Mouse (Mus musculus): ENCODE results near the gene Pak2.
"Not testable (repeated sequence)": the region's sequence is repeated elsewhere in the genome, so short reads cannot be mapped to it uniquely, and the experiment has no call there.

The Pak2 gene

GRCm38 (mm10) chr16:32078991-32079511 is at the start of gene Pak2:
Gene Pak2, minus strand, starts transcription at chr16:32079342.
- DNase-seq (ENCODE audit: low read depth): peak; percentile 67

DNA sequence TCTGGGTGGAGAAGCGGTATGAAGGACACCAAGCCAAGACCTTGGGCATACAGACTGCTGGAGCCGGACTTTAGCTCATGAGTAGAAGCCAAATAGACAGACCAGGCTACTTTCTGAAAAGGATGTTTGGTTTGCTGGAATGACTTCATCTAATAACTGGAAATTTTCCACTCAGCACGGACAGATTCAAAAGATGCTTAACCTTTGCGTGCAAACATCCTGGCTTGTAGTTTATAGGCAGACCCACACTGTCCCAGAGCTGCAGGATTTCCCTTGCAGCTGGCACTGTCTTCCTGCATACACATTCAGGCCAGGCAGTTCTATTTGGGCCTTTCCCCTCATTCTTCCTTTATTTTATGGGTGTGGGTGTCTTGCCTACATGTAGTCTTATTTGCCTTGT is 47.9 kb upstream of the Pak2 start:
- no peak for DNase-seq (ENCODE audit: low read depth)

GRCm38 (mm10) chr16:32125364-32125763 is 46.2 kb upstream of the Pak2 start:
- DNase-seq (ENCODE audit: low read depth): no peak

DNA sequence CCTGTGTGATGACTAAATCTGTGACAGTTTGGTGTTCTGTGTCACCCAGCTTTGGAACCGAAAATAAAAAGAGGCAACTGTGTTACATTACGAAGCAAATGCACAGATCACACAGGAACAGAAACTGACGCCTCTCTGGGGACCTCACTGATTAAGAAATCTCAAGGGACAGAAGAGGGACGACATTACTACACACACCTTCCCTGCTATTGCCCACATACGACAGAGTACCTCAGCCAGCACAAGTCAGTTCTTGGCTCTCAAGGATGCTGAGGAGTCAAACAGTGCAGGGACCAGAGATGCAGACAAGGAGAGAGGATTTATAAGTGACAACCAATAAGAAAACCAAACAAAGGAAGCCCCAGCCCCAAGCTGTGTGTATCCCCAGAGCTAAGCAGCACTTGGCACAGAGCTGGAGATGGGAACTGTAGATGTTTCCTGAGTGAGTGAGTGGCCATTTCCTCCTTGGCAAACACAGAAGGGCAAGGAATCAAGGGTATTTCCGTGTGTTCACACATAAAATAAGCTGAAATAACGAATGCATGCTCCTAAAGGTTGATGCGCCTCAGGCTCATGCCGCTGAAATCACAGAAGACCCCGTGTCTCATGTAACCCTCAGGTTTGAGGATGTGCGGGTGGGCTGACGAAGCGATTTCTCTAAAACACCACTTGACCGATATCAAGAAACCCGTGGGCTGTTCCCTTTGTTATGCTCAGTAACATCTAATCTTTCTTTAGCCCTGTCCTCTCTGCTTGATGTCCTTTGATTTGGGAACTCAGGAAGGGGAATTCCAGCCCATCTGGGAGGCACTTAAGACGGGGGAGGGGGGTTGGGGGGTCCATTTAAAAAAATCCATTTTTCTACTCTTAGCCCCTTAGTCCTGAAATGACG is 45.5 kb upstream of the Pak2 start:
- DNase-seq (ENCODE audit: low read depth): no peak

- DNase-seq (ENCODE audit: low read depth): no peak
Observed at GRCm38 (mm10) chr16:32124020-32124419, 44.9 kb upstream of the Pak2 start.

GRCm38 (mm10) chr16:32120454-32120853 is 41.3 kb upstream of the Pak2 start:
- DNase-seq (ENCODE audit: low read depth): no peak

DNA sequence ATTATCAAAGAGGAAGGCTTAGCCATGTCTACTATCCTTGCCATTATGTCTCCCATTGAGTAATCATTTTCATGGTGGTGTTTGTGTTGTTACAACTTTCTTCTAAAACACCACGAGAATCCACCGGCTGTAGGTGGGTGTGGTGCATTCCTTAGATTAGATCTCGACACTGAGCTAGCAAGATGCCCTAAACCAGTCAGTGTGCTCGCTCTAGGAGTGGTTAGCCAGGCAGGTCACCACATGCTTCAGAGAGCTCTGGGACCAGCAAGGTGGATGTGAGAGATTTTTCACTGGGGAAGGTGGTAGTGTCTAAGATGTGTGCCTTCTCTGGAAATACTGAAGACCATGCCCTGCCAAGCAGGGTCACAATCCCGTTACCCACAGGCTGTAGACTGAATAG is 37.0 kb upstream of the Pak2 start:
- DNase-seq (ENCODE audit: low read depth): no peak

- DNase-seq (ENCODE audit: low read depth): no peak
Observed at GRCm38 (mm10) chr16:32115781-32116180, 36.6 kb upstream of the Pak2 start.

- DNase-seq (ENCODE audit: low read depth): peak; percentile 83
Observed at GRCm38 (mm10) chr16:32114968-32115695, 36.0 kb upstream of the Pak2 start.

- no peak for DNase-seq (ENCODE audit: low read depth)
Observed at GRCm38 (mm10) chr16:32114406-32114805, 35.3 kb upstream of the Pak2 start.

GRCm38 (mm10) chr16:32113541-32114218 is 34.5 kb upstream of the Pak2 start:
- DNase-seq (ENCODE audit: low read depth): peak; percentile 63

GRCm38 (mm10) chr16:32110951-32111699 is 32.0 kb upstream of the Pak2 start:
- DNase-seq (ENCODE audit: low read depth): no peak

DNA sequence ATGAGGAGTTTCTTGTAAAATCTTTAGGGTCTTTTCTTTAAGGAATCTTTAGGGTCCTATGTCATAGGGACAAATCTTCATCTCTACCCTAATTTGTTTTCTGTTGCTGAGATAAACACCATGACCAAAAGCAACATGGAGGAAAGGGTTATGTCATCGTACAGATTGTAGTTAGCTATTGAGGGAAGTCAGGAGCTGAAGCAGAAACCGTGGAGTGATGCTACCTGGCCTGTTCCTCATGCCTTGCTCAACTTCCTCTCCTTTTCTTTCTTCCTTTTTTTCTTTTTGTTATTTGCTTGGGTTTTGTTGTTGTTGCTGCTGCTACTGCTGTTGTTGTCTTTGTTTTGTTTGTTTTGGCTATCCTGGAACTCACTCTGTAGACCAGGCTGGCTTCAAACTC is 29.4 kb upstream of the Pak2 start:
- no peak for DNase-seq (ENCODE audit: low read depth)

DNA sequence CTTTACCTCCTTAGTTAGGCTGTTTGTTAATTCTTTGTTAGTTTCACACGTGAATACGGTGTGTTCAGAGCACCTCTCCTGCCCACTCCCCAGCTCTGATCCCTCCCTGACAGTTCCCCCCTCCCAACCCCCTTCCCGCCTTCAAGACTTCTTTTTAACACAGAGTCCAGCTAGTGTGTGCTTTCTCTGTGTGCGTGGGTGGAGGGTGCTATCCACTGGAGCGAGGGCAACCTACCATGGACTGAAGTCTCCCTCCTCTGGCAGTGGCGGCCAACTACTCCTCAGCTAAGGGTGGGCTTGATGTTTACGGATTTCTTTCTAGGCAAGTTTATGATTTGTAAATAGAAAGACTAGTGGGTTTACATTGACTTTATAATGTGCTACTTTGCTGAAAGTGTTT is 29.0 kb upstream of the Pak2 start:
- no peak for DNase-seq (ENCODE audit: low read depth)

DNA sequence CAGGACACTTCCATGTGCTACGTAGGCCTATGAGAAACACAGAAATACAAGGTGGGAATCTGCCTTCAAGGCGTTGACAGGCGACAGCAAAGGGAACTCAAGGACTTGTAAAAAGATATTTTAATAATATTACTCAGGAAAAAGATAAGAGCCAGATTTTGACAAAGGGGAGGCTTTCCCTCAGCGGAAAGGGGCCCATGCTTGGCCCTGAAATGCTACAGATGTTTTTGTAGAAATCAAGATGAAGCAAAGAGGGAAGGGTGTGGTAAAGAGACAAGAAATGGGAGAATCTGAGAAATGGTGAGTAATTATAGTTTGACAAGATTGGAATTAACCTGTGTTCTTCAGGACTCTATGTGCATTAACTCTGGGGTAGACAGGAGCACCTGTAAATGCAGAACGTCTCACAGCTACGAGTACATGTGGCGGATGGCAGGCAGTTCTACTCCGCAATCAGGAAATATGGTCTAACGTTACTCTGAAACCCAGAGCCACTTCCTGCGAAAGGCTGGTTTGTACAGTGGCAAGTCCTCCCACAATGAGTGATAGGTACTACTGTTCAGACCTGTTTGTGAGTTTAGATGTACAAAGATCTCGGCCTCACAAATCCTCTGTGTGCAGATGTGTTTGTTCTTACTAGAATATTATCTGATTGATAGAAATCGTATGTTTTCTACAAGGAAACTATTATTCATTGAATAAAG is 28.4 kb upstream of the Pak2 start:
- DNase-seq (ENCODE audit: low read depth): no peak

GRCm38 (mm10) chr16:32105698-32106097 is 26.6 kb upstream of the Pak2 start:
- DNase-seq (ENCODE audit: low read depth): no peak

GRCm38 (mm10) chr16:32102295-32102694 is 23.2 kb upstream of the Pak2 start:
- DNase-seq (ENCODE audit: low read depth): no peak

GRCm38 (mm10) chr16:32099638-32100150 is 20.6 kb upstream of the Pak2 start, which contains the start of the genes Pigx and Cep19:
Gene Pigx, minus strand, starts transcription at chr16:32099740.
Gene Cep19, plus strand, starts transcription at chr16:32099800.
- peak; percentile 85 for DNase-seq (ENCODE audit: low read depth)

DNA sequence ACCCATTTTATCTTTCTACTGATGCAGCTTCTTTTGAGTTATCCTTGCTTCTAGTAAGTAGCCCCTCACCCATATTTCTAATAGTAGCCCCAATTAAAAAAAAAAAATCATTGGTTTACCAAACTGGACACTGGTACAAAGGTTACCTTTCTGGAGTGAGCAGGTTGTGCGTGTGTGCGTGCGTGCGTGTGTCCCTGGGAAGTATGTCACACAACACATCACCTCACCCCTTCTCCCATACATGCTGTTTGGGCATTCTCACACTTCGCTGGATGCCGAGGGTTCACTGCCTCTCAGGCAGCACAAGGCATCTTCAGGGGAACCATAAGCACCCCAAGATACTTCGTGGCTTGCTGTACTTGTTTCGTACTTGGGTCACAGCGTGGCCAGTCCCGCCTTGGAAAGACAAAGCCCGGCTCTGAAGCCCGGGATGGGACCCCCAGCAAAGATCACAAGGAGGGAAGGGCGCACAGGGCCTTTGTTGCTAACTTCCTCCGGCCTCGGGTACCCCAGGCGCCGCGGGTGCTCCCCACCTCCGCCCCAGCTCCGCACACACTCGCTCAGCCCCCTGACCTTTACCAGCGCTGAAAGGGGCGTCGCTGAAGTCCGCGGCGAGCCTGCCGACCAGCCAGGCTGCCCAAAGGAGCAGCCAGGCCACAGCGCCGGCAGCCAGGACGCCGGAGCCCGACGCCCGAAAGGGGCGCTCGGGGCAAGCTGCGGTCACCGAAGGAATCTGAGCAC is 19.9 kb upstream of the Pak2 start:
- DNase-seq (ENCODE audit: low read depth): no peak

GRCm38 (mm10) chr16:32097757-32098156 is 18.6 kb upstream of the Pak2 start:
- not testable (repeated sequence) for DNase-seq (ENCODE audit: low read depth)

Data from c-Kit-positive CD71-negative TER-119-negative erythroid progenitor cells, embryonic 14.5 days (primary cell).